Mouse (Mus musculus) thymus, postnatal 10 days (tissue): ENCODE results near the gene BC051665.

Source experiments
- DNase-seq, 2 experiments: peaks; one replicate each; pipeline ENCODE4 v3.0.0; 2021; ENCODE audit warnings: low spot score in 2 of 2

The BC051665 gene

DNA sequence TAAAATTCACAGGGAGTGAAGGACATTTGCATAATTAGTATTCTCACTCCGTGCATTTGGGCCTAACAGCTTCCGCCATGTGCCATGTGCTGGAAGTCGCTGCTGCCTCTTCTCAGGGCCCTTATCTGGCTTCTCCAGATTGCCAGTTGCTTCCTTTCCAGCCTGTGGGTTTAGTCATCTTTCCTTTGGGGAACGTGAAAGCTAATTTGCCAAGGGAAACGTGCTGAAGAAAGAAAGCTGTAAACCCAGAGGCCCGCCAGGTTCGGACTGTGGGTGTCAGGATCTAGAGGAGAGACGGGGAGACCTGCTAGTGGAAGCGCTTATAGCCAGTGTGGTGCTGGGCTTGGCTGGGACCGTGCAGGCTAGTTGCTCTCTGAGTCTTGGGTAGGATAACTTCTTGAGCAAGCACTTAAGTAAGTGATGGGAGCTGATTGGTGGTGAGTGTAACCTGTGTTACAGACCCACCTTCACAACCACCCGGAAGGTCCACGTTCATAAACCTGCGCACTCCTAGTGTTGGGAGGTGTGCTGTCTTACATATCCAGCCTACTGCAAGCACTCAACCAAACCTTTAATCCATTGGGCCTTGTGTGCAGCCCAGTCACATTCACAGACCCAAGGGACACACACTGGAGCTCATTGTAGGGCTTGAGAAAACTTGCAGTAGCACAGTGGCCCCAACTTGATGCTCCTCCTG lies 42.6 kb downstream of the BC051665 start:
- DNase-seq: no peak

DNA sequence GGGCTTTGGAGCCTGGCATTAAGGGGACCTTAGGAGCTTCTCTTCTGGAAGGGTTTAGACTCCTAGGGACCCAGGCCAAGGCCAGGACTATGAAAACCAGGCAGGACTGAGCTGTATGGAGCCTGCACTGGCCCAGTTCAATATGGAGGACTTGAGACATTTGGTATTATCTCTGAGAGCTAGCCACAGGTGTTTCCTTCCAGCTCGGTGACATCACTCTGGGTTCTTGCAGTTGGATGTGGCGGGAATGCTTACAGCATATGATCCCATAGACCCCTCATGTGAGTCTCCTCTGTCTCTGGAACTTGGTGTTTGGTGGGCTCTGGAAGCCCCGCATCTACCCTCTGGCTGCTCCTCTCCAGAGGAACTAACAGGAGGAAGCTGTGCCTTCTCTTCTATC lies 43.6 kb downstream of the BC051665 start:
- no peak for DNase-seq

DNA sequence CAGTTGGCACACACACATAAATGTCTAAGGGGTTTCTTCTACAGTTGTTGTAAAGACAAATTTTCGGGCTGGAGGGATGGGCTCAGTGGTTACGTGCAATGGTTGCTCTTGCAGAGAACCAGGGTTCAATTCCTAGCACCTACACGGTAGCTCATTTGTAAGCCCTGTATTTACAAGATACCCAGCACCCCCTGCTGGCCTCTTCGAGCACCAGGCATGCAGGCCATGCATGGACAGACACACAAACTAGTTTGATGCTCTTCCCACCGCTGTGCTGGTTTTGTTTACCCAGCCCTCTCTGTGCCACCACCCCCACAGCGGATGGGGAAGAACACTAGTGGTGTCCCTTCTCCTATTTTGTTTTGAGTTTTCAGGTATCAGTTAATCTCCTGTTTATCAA lies 45.9 kb downstream of the BC051665 start:
- no peak for DNase-seq

DNA sequence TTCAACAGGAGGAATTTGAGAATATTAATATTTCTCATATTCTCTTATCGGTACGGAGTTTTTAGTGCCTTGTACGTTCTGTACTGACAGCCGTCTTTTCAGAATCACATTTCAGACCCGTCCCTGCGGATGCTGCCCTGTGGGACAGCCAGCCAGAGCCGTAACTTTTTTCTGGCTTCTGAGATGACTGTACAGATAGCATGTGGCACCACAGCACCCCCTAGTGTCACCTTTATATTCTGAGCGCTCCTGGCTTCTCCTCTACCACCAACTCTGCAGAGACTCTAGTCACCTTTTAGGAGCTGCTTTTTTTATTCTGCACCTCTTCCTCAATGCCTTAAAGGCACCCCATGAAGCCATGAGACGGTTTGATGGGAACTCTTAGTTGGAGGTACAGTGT lies 47.7 kb downstream of the BC051665 start:
- peak; percentile 59 to 86 for DNase-seq

DNA sequence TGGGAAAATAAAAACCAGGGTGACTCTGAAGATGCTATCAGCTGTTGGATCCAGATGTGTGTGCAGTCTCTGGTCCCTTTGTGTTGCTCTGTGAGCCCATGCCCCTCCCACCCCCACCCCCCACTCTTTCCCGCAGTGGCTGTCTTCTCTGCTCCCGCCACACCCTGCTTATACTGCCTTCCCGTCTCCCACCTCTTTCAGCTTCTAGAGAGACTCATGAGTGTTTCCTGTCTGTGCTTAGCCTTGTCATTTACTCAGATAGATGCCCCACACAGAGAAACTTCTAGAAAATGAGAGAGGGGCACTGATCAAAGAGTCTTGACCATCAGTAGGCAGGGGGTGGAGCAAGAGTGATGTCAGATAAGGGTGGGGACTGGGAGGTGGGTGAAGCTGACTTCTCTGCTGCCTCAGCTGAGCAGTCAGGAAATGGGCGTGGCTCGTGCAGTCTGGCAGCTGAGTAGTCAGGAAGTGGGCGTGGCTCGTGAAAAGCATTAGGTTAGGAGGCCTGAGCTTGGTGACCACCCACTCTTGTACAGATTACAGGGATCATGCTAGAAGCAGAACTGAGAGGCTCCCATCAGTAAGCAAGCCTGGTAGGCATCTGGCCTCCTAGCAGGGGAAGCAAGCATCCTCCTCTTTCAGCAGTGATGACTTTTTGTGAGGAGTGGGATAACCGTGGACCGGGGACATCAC lies 48.4 kb downstream of the BC051665 start:
- peak; percentile 87 to 90 for DNase-seq

DNA sequence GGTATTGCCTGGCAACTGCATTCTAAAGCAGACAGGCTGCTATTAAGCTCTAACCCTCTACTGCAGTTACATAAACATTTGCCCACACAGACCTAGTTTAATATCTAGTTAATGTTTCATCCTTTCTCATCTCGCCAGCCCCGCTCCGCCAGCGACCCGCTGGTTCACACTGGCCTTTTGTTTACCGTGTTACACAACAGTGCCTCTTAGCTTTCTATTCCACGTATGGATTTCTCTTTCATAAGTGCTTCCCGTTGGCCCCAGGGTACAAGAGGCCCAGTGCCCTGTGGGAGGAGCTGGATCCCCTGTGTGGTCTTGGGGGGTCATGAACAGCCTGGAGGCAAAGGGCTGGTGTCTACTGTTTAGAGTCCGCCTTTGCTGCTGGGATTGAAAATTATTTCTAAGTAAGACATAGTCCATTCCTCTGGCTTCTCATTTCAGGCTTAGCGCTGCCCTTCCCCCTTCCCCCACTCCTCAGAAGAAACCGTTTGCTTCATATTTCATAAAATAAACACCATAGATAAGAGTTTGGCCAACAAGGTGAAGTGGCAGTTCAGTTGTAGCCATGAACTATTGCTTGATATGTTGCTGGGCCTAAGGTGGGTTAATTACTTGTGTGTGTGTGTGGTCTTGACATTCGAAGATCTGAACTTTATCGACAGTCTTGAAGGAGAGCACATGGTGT lies 49.6 kb downstream of the BC051665 start:
- no peak for DNase-seq

DNA sequence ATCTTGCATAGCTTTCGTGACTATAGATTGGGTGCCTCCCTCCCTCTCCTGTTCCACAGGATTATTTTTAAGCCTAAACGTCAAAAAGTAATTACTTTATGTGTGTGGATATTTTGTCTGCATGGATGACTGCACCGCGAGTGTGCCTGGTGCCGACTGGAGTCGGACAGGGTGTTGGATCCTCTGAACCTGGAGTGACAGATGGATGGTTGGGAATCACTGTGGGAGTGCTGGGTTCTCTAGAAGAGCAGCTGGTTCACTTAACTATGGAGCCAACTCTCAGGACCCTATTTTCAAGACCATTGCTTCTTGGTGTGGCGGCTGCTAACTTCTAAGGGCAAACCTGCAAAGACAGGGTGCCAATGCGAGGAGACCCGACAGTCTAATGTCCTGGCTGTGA lies 50.9 kb downstream of the BC051665 start:
- no peak for DNase-seq
